Mouse (Mus musculus) thymus, adult 2 months (tissue): ENCODE measurements around the gene Tsc22d1.

Source experiments
- CTCF ChIP-seq: fragments of 200-500 bp; IDR thresholded peaks from 2 replicates; pipeline ENCODE4 v1.5.1; 2012; ENCODE audit warnings: mild to moderate bottlenecking, control low read depth, low read length, moderate library complexity, borderline replicate concordance; ENCODE audit not compliant: control insufficient read depth, poor library complexity, insufficient read depth; ENCODE audit errors: extremely low read depth
- POLR2A ChIP-seq: fragments of 200-500 bp; IDR thresholded peaks from 2 replicates; pipeline ENCODE4 v1.6.1; 2012; ENCODE audit warnings: mild to moderate bottlenecking, low read length, control low read depth, moderate library complexity; ENCODE audit not compliant: control insufficient read depth, poor library complexity, insufficient read depth; ENCODE audit errors: extremely low read depth

DNA sequence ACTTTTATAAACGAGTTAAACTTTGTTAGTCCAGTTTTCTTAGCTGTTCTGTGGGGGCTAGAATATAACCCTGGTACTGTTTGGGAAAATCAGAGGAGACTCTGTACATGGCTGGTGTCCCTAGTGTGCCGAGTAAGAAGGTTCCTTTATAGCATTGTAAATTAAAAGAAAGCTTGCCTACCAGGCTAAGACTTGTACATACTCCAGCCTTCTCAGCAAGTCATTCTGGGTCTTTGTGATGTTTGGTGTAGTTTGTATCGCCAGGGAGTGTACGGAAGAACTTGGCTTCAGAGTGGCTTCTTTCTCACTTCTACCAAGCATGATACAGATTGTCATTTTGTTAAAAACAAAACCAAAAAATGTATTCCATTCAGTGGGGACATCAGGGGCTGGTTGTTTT is 17.2 kb downstream of the Tsc22d1 start:
- no peak for TF ChIP-seq POLR2A
- no peak for TF ChIP-seq CTCF
